Mouse (Mus musculus): ENCODE measurements around the gene Afdn.
"Not testable (repeated sequence)": the region's sequence is repeated elsewhere in the genome, so short reads cannot be mapped to it uniquely, and the experiment has no call there.

- not testable (repeated sequence) for TF ChIP-seq CTCF (IDR thresholded peaks at IDR 0.05; ENCODE audit: borderline replicate concordance, insufficient read depth, low read length); POLR2A (IDR thresholded peaks at IDR 0.05; ENCODE audit: low read depth, low read length)
These were observed 175.0 kb downstream of the Afdn start for GRCm38 (mm10) chr17:13935364-13935763.

Measured in embryonic fibroblast, embryonic 13.5 days (primary cell).